Mouse (Mus musculus) cerebellum, postnatal 4 days (tissue): Measurements from ENCODE around the gene Fosl2.
A peak's percentile ranks its signal among the peaks of the same experiment; 100 is the strongest.

Experiments used
- DNase-seq, 2 experiments: peaks; one replicate each; pipeline ENCODE4 v3.0.0; 2022; ENCODE audit warnings: low spot score in 2 of 2, mixed read lengths in 1 of 2

The Fosl2 gene

GRCm38 (mm10) chr5:32134051-32134732 is 1.4 kb upstream of the Fosl2 start:
- no peak for DNase-seq

- no peak for DNase-seq
Measured at GRCm38 (mm10) chr5:32134903-32135335, 682 bp upstream of the Fosl2 start.

GRCm38 (mm10) chr5:32136301-32136863 is 781 bp downstream of the Fosl2 start:
- DNase-seq, result peak in 1 of 2 experiments; percentile 40

- no peak for DNase-seq
Measured at GRCm38 (mm10) chr5:32137106-32137522, 1.5 kb downstream of the Fosl2 start.

DNA sequence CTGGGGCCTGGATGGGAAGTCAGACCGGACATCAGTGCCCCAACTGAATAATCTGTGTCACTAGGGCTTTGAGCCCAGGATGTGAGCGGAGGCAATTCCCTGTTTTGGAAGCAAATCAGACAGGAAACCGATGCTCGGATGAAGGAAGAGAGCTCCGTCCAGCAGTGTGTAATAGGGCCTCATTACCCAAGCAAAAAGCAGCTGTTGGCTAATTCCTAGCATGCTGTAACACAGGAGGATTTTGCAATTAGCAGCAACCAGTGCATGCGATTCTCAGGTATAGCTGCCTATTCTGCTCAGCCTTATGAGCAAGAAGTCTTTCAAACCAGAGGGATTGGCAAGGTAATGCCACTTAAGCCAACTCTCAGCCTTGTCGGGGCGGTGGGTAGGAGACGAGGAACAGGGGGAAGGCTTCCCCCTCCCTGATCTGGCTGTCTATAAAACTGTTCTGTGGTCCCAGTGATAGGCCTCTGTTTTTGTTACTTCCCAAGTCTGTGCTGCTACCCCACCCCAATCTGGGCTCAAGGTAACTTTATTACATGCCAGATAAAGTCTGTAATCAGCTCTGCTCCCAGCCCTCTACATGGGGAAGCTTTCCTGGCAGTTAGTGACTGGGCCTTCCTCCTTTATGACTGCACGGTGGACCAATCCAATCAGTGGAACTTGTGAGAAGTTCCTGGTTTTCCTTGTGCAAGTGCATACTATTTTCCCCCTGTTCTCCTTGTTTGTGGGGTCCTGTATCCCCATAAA is 3.0 kb downstream of the Fosl2 start:
- DNase-seq, result no peak

DNA sequence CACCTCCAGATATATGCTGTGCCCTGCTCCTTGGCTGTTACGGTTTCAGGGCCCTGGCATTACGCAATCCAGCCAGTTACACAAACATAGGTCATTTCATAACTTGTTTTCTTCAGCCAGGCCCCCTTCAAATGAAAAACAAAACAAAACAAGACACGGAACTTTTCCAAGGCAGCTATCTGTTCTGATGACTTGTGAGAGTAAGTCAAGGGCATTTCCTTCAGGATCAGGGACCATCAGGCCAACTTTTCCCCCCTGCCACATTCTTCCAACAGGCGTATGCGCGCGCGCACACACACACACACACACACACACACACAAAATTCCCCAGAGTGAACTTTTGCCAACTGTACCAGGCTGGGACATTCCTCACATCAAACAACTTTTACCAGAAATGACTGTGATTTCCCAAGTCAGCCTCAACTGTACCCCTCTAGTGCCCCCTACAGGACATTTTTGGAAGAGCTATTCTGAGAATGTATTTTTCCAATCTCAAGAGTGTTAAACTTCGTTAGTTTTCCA is 4.0 kb downstream of the Fosl2 start:
- DNase-seq, result peak in 1 of 2 experiments; percentile 50

GRCm38 (mm10) chr5:32141899-32142298 is 6.3 kb downstream of the Fosl2 start:
- no peak for DNase-seq

DNA sequence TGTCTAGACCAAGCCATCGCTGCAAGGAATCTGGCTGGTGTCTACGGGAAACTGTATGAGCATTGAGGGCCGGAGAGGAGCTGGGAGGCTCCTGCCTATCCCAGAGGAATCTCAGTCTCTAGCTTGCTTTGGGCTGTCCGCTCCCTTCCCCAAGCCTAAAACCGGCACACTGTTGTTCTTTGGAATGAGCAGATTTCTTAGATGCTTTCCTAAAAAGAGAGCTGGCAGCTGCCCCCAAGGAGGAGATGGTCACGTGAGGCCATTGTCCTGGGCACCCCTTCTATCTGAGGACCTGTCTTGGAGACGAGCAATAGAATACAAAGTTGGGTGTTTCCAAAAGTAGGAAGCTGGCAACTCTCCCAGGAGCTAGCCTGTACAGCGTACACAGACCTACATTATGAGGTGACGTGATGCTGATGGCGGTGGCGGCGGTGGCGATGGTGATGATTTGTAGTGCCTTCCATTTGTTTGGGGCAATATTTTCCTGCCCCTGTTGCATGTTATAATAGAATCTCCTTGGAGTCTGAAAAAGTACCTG is 7.9 kb downstream of the Fosl2 start:
- DNase-seq, result no peak

DNA sequence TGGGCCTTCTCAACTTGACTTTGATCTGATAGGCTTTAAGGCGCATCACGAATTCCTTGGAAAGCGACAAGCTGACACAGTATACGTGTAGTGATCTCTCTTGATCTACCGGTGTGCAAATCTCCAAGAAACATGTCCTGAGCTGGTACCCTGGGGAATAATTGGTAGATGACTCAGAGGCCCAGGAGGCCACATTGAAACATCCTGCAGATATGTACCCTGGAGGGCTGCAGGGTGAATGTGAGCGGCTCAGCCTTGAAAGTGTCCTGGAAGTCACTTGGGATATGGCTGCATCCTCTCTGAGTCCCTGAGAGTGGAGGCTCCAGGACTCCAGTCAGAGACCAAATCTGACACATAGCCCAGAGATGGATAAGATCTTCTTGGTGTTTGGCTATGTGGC is 10.7 kb downstream of the Fosl2 start:
- DNase-seq, result no peak

DNA sequence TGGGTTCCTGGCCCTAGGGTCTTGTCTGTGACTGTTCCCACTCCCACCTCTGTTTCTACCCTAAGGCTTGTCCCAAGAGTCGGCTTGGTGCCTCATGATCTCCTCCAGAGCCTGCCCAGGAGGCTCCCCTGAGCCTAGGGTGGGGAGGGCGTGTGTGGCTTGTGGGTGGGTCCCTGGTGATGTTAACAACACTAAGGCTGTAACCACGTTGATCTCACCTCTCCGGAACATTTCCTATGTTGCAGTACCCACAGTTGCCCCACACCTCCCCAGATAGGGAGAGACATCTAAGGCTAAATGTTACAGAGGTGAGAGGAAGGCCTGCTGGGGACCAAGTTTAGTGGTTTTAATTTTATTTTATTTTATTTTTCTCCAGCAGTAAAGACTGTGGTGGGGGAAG is 13.0 kb downstream of the Fosl2 start:
- no peak for DNase-seq

GRCm38 (mm10) chr5:32151244-32151643 is 15.6 kb downstream of the Fosl2 start:
- no peak for DNase-seq

DNA sequence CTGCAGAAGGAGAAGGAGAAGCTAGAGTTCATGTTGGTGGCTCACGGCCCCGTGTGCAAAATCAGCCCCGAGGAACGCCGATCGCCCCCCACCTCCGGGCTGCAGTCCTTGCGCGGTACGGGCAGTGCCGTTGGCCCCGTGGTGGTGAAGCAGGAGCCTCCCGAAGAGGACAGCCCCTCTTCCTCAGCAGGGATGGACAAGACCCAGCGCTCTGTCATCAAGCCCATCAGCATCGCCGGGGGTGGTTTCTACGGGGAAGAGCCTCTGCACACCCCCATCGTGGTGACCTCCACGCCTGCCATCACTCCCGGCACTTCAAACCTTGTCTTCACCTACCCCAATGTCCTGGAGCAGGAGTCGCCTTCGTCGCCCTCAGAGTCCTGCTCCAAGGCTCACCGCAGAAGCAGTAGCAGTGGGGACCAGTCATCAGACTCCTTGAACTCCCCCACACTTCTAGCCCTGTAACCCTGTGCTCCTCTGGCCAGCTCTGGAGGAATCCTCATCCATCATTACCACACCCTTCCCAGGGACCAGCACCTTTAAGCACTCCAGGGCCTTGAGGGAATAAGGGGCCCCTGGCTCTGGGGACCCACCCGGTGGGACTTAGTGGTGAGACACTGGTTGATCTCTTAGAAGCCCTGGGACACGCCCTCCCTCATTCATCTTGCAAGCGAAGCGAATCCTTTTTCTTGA is 17.3 kb downstream of the Fosl2 start:
- DNase-seq, result no peak

- DNase-seq, result no peak
Measured at GRCm38 (mm10) chr5:32153418-32153740, 17.8 kb downstream of the Fosl2 start.

GRCm38 (mm10) chr5:32153791-32154490 is 18.3 kb downstream of the Fosl2 start:
- no peak for DNase-seq

- no peak for DNase-seq
Measured at GRCm38 (mm10) chr5:32154931-32155688, 19.5 kb downstream of the Fosl2 start.

DNA sequence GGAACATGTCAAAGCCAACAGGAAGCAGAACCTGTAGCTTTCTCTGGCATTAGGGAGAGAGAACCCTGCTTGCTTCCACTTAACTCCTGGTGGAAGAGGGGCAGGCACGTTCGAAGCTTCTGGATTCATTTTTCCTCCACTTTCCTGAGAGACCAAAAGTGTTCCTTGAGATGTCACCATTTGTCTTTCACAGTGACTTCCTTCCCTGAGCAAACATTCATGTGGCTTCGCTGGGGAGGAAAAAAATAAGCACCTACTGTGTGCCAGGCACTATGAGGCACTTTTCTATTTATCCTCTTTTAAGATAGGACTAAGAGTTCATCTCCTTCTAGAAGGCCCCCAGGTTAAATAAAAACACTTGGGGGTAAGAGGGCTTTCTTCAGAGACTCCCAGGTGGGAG is 20.3 kb downstream of the Fosl2 start:
- DNase-seq, result no peak

GRCm38 (mm10) chr5:32163478-32164043 is 28.0 kb downstream of the Fosl2 start:
- DNase-seq, result no peak

GRCm38 (mm10) chr5:32172188-32172587 is 36.6 kb downstream of the Fosl2 start:
- DNase-seq, result no peak

DNA sequence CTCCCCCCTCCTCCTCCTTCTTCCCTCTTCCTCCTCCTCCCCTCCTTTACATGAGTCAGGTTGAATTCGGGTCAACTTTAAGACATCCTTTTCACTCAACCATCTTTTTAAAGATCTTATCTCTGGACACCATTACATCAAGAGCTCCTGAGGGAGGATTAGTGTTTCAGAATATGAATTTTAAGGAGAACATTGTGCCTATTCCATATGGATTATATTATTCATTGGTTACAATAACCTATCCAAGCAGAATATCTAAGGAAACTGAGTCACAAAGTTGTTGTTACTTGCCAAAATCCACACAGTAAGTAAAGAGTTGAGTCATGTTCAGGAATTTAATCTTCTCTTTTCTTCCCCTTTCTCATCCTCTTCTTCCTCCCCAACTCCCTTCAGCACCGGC is 41.2 kb downstream of the Fosl2 start:
- no peak for DNase-seq

DNA sequence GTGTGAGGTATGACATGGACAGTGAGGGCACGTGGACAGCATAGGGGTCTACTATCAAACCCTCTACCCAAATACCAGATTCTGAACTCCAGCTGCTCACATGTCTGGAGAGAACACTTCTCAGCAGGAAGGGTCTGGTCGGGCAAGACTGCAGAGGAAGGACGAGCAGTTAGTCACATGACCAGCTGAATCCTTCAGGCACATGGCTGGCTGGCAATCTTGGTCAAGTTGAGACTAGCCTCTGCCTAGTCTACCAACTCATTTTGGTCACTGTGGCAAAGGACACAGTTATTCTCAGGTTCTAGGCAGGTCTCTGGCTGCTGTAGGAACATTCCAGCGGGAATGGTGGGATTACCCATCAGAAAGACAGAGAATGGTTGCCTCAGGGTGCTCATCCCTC is 42.1 kb downstream of the Fosl2 start:
- no peak for DNase-seq
